Mouse (Mus musculus): ENCODE data around the gene Pax5. TPM values are rescaled to one million over a fixed set of nuclear protein-coding genes. Genes with fewer than 3 reads are reported as not detected.

Pax5 gene
- total RNA-seq, 4 experiments from 2014 or later = 0.07 to 3.7 TPM; not detected in 2

- DNase-seq (ENCODE audit: low spot score in 2 of 2) = no peak
These were observed 164.6 kb downstream of the Pax5 start for GRCm38 (mm10) chr4:44545669-44546068.

GRCm38 (mm10) chr4:44544495-44544894, 165.8 kb downstream of the Pax5 start:
- DNase-seq (ENCODE audit: low spot score in 2 of 2) = no peak

- no peak for DNase-seq (ENCODE audit: low spot score in 2 of 2)
These were observed 166.4 kb downstream of the Pax5 start for GRCm38 (mm10) chr4:44543880-44544279.

- DNase-seq (ENCODE audit: low spot score in 2 of 2) = no peak
These were observed 168.2 kb downstream of the Pax5 start for GRCm38 (mm10) chr4:44542101-44542500.

GRCm38 (mm10) chr4:44538488-44538887, 171.8 kb downstream of the Pax5 start:
- DNase-seq (ENCODE audit: low spot score in 2 of 2) = no peak

GRCm38 (mm10) chr4:44536794-44537193, 173.5 kb downstream of the Pax5 start:
- DNase-seq (ENCODE audit: low spot score in 2 of 2) = no peak

- DNase-seq (ENCODE audit: low spot score in 2 of 2) = no peak
These were observed 174.6 kb downstream of the Pax5 start for GRCm38 (mm10) chr4:44535646-44536045.

GRCm38 (mm10) chr4:44533286-44533685, 177.0 kb downstream of the Pax5 start:
- DNase-seq (ENCODE audit: low spot score in 2 of 2) = no peak

- DNase-seq (ENCODE audit: low spot score in 2 of 2) = no peak
These were observed 177.6 kb downstream of the Pax5 start for GRCm38 (mm10) chr4:44532731-44533130.

GRCm38 (mm10) chr4:44525336-44525735, 185.0 kb downstream of the Pax5 start:
- no peak for DNase-seq (ENCODE audit: low spot score in 2 of 2)

GRCm38 (mm10) chr4:44518923-44519322, 191.4 kb downstream of the Pax5 start:
- DNase-seq (ENCODE audit: low spot score in 2 of 2) = peak in 1 of 2 experiments; percentile 19

GRCm38 (mm10) chr4:44513981-44514380, 196.3 kb downstream of the Pax5 start:
- no peak for DNase-seq (ENCODE audit: low spot score in 2 of 2)

- DNase-seq (ENCODE audit: low spot score in 2 of 2) = no peak
These were observed 198.6 kb downstream of the Pax5 start for GRCm38 (mm10) chr4:44511682-44512081.

GRCm38 (mm10) chr4:44508386-44509226, 201.7 kb downstream of the Pax5 start:
- no peak for DNase-seq (ENCODE audit: low spot score in 2 of 2)

GRCm38 (mm10) chr4:44507861-44508260, 202.4 kb downstream of the Pax5 start:
- no peak for DNase-seq (ENCODE audit: low spot score in 2 of 2)

- no peak for DNase-seq (ENCODE audit: low spot score in 2 of 2)
These were observed 205.3 kb downstream of the Pax5 start for GRCm38 (mm10) chr4:44504998-44505397.

- no peak for DNase-seq (ENCODE audit: low spot score in 2 of 2)
These were observed 208.0 kb downstream of the Pax5 start for GRCm38 (mm10) chr4:44502196-44502867.

- DNase-seq (ENCODE audit: low spot score in 2 of 2) = no peak
These were observed 212.1 kb downstream of the Pax5 start for GRCm38 (mm10) chr4:44498156-44498555.

- DNase-seq (ENCODE audit: low spot score in 2 of 2) = no peak
These were observed 214.5 kb downstream of the Pax5 start for GRCm38 (mm10) chr4:44495836-44496235.

GRCm38 (mm10) chr4:44493756-44494155, 216.5 kb downstream of the Pax5 start:
- no peak for DNase-seq (ENCODE audit: low spot score in 2 of 2)

- DNase-seq (ENCODE audit: low spot score in 2 of 2) = no peak
These were observed 219.4 kb downstream of the Pax5 start for GRCm38 (mm10) chr4:44490872-44491271.

- DNase-seq (ENCODE audit: low spot score in 2 of 2) = no peak
These were observed 221.6 kb downstream of the Pax5 start for GRCm38 (mm10) chr4:44488702-44489101.

GRCm38 (mm10) chr4:44488219-44488618, 222.1 kb downstream of the Pax5 start:
- no peak for DNase-seq (ENCODE audit: low spot score in 2 of 2)
